Mouse (Mus musculus): ENCODE measurements around the gene Nrd1. TPM values are rescaled to one million over a fixed set of nuclear protein-coding genes. Genes with fewer than 3 reads are reported as not detected.

Nrd1 gene
- polyA plus RNA-seq, 1 experiment, result 50.5 TPM

DNA sequence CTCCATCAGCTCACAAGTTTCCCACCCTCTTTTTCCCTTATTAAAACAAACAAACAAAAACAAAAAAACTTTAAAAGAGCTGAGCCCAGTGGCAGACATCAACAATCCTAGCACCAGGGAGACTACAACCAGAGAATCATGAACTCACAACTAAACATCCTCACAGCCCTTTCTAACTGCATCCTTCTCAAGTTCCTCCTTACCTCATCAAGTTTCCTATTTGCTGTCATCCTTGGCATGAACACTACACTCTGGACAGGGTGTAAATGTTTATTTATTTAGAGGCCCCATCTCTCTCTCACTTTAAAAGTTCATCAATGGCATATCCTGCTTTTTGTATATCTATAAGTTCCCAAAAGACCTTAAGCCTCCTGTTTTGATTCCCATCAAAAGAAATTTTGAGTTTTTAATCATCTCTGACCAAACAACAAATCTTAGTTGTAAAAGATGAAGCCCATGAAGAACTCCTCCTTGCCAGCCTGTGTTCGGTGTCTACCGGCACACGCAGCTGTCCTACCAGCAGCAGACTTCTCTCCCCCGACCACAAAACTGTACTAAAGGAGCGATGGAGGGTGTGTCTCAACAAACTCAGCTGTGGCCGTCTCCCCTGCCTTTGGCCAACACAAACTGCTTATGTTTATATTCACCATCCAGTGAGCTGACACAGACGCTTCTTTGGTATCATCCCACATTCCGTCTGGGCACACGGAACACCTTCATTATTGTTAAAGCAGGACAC is 102.9 kb downstream of the Nrd1 start:
- H3K36me3 ChIP-seq (ENCODE audit: control insufficient read depth, insufficient read depth, low read length), result peaks cover 3% of the 10 kb centered on the region
- WGBS, result 52% methylated on average over 9 of the region's 9 CpGs
- DNase-seq, result no peak
- H3K4me3 ChIP-seq (ENCODE audit: insufficient read depth, low read depth, low read length), result no peak overlapping the region
- TF ChIP-seq CTCF (conservative IDR thresholded peaks at IDR 0.05; ENCODE audit: insufficient read depth, insufficient read length, low read depth, low read length), result no peak
- no peak for TF ChIP-seq POLR2A (IDR thresholded peaks at IDR 0.05; ENCODE audit: low read depth, low read length)
- no peaks in the 10 kb centered on the region for H3K27me3 ChIP-seq (replicated peaks; ENCODE audit: control insufficient read depth, insufficient read depth, low read length)
- H3K4me1 ChIP-seq (ENCODE audit: control insufficient read depth, insufficient read depth, low read length), result peaks cover 22% of the 10 kb centered on the region
- 0 out of 2 replicates have a peak overlapping the region, but pooled peaks have one; percentile 52 for H3K27ac ChIP-seq (ENCODE audit: insufficient read depth, low read depth, low read length)

- H3K27ac ChIP-seq (ENCODE audit: insufficient read depth, low read depth, low read length), result no peak overlapping the region
- TF ChIP-seq CTCF (conservative IDR thresholded peaks at IDR 0.05; ENCODE audit: insufficient read depth, insufficient read length, low read depth, low read length), result no peak
- TF ChIP-seq POLR2A (IDR thresholded peaks at IDR 0.05; ENCODE audit: low read depth, low read length), result no peak
- DNase-seq, result no peak
- peaks cover 1% of the 10 kb centered on the region for H3K36me3 ChIP-seq (ENCODE audit: control insufficient read depth, insufficient read depth, low read length)
- H3K4me3 ChIP-seq (ENCODE audit: insufficient read depth, low read depth, low read length), result no peak overlapping the region
- H3K27me3 ChIP-seq (replicated peaks; ENCODE audit: control insufficient read depth, insufficient read depth, low read length), result no peaks in the 10 kb centered on the region
- H3K4me1 ChIP-seq (ENCODE audit: control insufficient read depth, insufficient read depth, low read length), result peaks cover 22% of the 10 kb centered on the region
These were observed 104.8 kb downstream of the Nrd1 start for GRCm38 (mm10) chr4:109105254-109105653.

DNA sequence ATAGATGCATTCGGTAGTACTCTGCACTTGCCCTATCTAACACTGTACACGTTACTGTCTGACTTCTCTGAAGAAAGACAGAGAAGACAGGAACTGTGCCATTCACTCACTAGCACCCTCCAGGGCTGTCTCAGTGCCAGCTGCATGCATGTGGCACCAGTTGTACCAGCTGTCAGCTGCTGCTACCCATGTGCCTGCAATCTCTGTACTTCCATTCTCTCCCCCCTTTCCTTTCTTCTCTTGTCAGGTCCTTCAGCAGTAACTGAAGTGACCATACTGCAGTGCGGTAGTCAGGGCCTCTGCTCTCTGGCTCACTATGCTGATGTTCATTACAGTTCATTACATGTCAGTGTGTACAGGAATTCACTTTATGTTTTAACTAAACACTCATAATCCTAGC is 105.6 kb downstream of the Nrd1 start:
- no peaks in the 10 kb centered on the region; the same call in none of the 2 replicates for H3K36me3 ChIP-seq (ENCODE audit: control insufficient read depth, insufficient read depth, low read length)
- TF ChIP-seq CTCF (conservative IDR thresholded peaks at IDR 0.05; ENCODE audit: insufficient read depth, insufficient read length, low read depth, low read length) (no peak), POLR2A (IDR thresholded peaks at IDR 0.05; ENCODE audit: low read depth, low read length) (no peak)
- WGBS, result 30% methylated on average over 3 of the region's 3 CpGs
- no peaks in the 10 kb centered on the region for H3K27me3 ChIP-seq (replicated peaks; ENCODE audit: control insufficient read depth, insufficient read depth, low read length)
- peaks cover 25% of the 10 kb centered on the region for H3K4me1 ChIP-seq (ENCODE audit: control insufficient read depth, insufficient read depth, low read length)
- peak overlapping the region; percentile 53 for H3K27ac ChIP-seq (ENCODE audit: insufficient read depth, low read depth, low read length)
- peak overlapping the region; percentile 8 for H3K4me3 ChIP-seq (ENCODE audit: insufficient read depth, low read depth, low read length)
- DNase-seq, result peak; percentile 49

DNA sequence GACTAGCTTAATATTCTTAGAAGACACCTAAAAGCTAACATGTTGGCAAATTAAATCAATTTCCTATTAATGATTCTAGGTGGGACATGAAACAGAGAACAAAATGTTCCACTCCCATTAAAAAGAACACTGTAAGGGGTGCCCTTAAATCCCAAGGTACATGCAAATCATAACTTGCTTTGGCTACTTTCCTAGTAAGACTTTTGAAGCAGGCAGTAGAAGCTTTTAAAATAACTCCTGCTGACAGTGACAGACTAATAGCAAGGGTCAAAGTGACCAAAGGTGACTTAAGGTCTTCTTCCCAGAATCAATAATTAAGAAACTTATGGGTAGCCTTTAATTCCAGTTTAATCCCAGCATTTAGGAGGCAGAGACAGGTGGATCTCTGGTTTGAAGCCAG is 106.1 kb downstream of the Nrd1 start:
- Histone ChIP-seq H3K4me1 (ENCODE audit: control insufficient read depth, insufficient read depth, low read length) (peaks cover 28% of the 10 kb centered on the region), H3K27ac (ENCODE audit: insufficient read depth, low read depth, low read length) (peak overlapping the region; percentile 98), H3K4me3 (ENCODE audit: insufficient read depth, low read depth, low read length) (no peak overlapping the region), H3K27me3 (replicated peaks; ENCODE audit: control insufficient read depth, insufficient read depth, low read length) (no peaks in the 10 kb centered on the region), H3K36me3 (ENCODE audit: control insufficient read depth, insufficient read depth, low read length) (no peaks in the 10 kb centered on the region)
- TF ChIP-seq POLR2A (IDR thresholded peaks at IDR 0.05; ENCODE audit: low read depth, low read length), result no peak
- no peak for TF ChIP-seq CTCF (conservative IDR thresholded peaks at IDR 0.05; ENCODE audit: insufficient read depth, insufficient read length, low read depth, low read length)
- peak; percentile 79 for DNase-seq

GRCm38 (mm10) chr4:109109012-109109411 is 108.6 kb downstream of the Nrd1 start:
- Histone ChIP-seq H3K4me3 (ENCODE audit: insufficient read depth, low read depth, low read length) (peak overlapping the region; percentile 75), H3K27me3 (replicated peaks; ENCODE audit: control insufficient read depth, insufficient read depth, low read length) (no peaks in the 10 kb centered on the region), H3K36me3 (ENCODE audit: control insufficient read depth, insufficient read depth, low read length) (no peaks in the 10 kb centered on the region), H3K27ac (ENCODE audit: insufficient read depth, low read depth, low read length) (peak overlapping the region; percentile 97), H3K4me1 (ENCODE audit: control insufficient read depth, insufficient read depth, low read length) (peaks cover 28% of the 10 kb centered on the region)
- peak; percentile 54 for DNase-seq
- WGBS, result 44% methylated on average over 6 of the region's 6 CpGs
- TF ChIP-seq POLR2A (IDR thresholded peaks at IDR 0.05; ENCODE audit: low read depth, low read length) (no peak), CTCF (conservative IDR thresholded peaks at IDR 0.05; ENCODE audit: insufficient read depth, insufficient read length, low read depth, low read length) (no peak)

GRCm38 (mm10) chr4:109109686-109110085 is 109.2 kb downstream of the Nrd1 start:
- H3K27me3 ChIP-seq (replicated peaks; ENCODE audit: control insufficient read depth, insufficient read depth, low read length), result no peaks in the 10 kb centered on the region
- 41% methylated on average over 10 of the region's 10 CpGs for WGBS
- peaks cover 30% of the 10 kb centered on the region for H3K4me1 ChIP-seq (ENCODE audit: control insufficient read depth, insufficient read depth, low read length)
- no peaks in the 10 kb centered on the region for H3K36me3 ChIP-seq (ENCODE audit: control insufficient read depth, insufficient read depth, low read length)
- TF ChIP-seq POLR2A (IDR thresholded peaks at IDR 0.05; ENCODE audit: low read depth, low read length) (no peak), CTCF (conservative IDR thresholded peaks at IDR 0.05; ENCODE audit: insufficient read depth, insufficient read length, low read depth, low read length) (no peak)
- peak; percentile 83 for DNase-seq
- H3K27ac ChIP-seq (ENCODE audit: insufficient read depth, low read depth, low read length), result no peak overlapping the region
- peak overlapping the region; percentile 75; the same call in 1 of the 2 replicates for H3K4me3 ChIP-seq (ENCODE audit: insufficient read depth, low read depth, low read length)

- no peaks in the 10 kb centered on the region for H3K27me3 ChIP-seq (replicated peaks; ENCODE audit: control insufficient read depth, insufficient read depth, low read length)
- WGBS, result 73% methylated on average over 2 of the region's 2 CpGs
These were observed 110.5 kb downstream of the Nrd1 start for GRCm38 (mm10) chr4:109110978-109111377.

More at GRCm38 (mm10) chr4:109110978-109111377, 110.5 kb downstream of the Nrd1 start:
- peaks cover 34% of the 10 kb centered on the region for H3K4me1 ChIP-seq (ENCODE audit: control insufficient read depth, insufficient read depth, low read length)
- no peak overlapping the region for H3K4me3 ChIP-seq (ENCODE audit: insufficient read depth, low read depth, low read length)
- TF ChIP-seq POLR2A (IDR thresholded peaks at IDR 0.05; ENCODE audit: low read depth, low read length) (no peak), CTCF (conservative IDR thresholded peaks at IDR 0.05; ENCODE audit: insufficient read depth, insufficient read length, low read depth, low read length) (no peak)
- DNase-seq, result no peak
- no peaks in the 10 kb centered on the region for H3K36me3 ChIP-seq (ENCODE audit: control insufficient read depth, insufficient read depth, low read length)
- H3K27ac ChIP-seq (ENCODE audit: insufficient read depth, low read depth, low read length), result no peak overlapping the region

Other genes starting within 250 kb of the Nrd1 start
- 5.2 and 6.5 TPM in 2 replicates for gene Zfyve9, start 219.9 kb upstream of the Nrd1 start, polyA plus RNA-seq (2012; rRNA removed)
- 12.7 and 16.7 TPM in 2 replicates for gene Btf3l4, start 167.0 kb upstream of the Nrd1 start, polyA plus RNA-seq (2012; rRNA removed)
- 22.5 and 25.3 TPM in 2 replicates for gene Txndc12, start 166.1 kb upstream of the Nrd1 start, polyA plus RNA-seq (2012; rRNA removed)
- gene Kti12, start 152.9 kb upstream of the Nrd1 start, polyA plus RNA-seq (2012; rRNA removed), result 27.3 and 28.6 TPM in 2 replicates
- 0.15 TPM in 1 of 2 replicates, not detected in the other for gene A730015C16Rik, start 152.0 kb upstream of the Nrd1 start, polyA plus RNA-seq (2012; rRNA removed)
- gene Rab3b, start 121.6 kb upstream of the Nrd1 start, polyA plus RNA-seq (2012; rRNA removed), result 20.3 and 22.2 TPM in 2 replicates
- gene Osbpl9, start 201.6 kb downstream of the Nrd1 start, polyA plus RNA-seq (2012; rRNA removed), result 182 and 201 TPM in 2 replicates
- gene Calr4, start 233.8 kb downstream of the Nrd1 start, polyA plus RNA-seq (2012; rRNA removed), result not detected in 2 replicates

Data from kidney, adult 2 months (tissue).